Comparison of ENCODE assay signal across 8 mouse cellular contexts in genomic region chr6:53819761-53820485, GRCm38 (mm10). TPM values are rescaled to one million over a fixed set of nuclear protein-coding genes. Genes with fewer than 3 reads are reported as not detected.
A peak's percentile ranks its signal among the peaks of the same experiment; 100 is the strongest.
DNase-seq lines count a peak whose midpoint lies in the region; ATAC-seq and TF ChIP-seq lines count a peak whose summit lies in the region.

No protein-coding gene starts in this region.

- H3K4me3 ChIP-seq in embryonic facial prominence, embryonic 15.5 days (replicated peaks), result peak overlapping the region; percentile 63
- H3K4me3 ChIP-seq in hindbrain, embryonic 14.5 days (replicated peaks; ENCODE audit: low read length), result peak overlapping the region; percentile 51
- peak overlapping the region; percentile 41 for H3K4me3 ChIP-seq in liver, postnatal 0 days (ENCODE audit: low read depth, low read length)
- peak overlapping the region; percentile 49 for H3K4me3 ChIP-seq in neural tube, embryonic 14.5 days (ENCODE audit: low read depth, low read length)

- no peaks in the 10 kb centered on the region for H3K36me3 ChIP-seq in embryonic facial prominence, embryonic 15.5 days
- no peaks in the 10 kb centered on the region for H3K36me3 ChIP-seq in hindbrain, embryonic 14.5 days (replicated peaks; ENCODE audit: control insufficient read depth, insufficient read depth)
- no peaks in the 10 kb centered on the region for H3K36me3 ChIP-seq in liver, postnatal 0 days (replicated peaks; ENCODE audit: insufficient read depth, low read length)
- H3K36me3 ChIP-seq in neural tube, embryonic 14.5 days (ENCODE audit: control insufficient read depth, insufficient read depth, low read length), result no peaks in the 10 kb centered on the region

- peak overlapping the region; percentile 95 for H3K27ac ChIP-seq in embryonic facial prominence, embryonic 15.5 days (replicated peaks)
- peak overlapping the region; percentile 70 for H3K27ac ChIP-seq in hindbrain, embryonic 14.5 days
- H3K27ac ChIP-seq in liver, postnatal 0 days (ENCODE audit: low read depth), result no peak overlapping the region
- H3K27ac ChIP-seq in neural tube, embryonic 14.5 days (ENCODE audit: low read depth, low read length), result peak overlapping the region; percentile 67

- WGBS in embryonic facial prominence, embryonic 15.5 days, result under 1% methylated on average over 64 of the region's 64 CpGs
- 1% methylated on average over 64 of the region's 64 CpGs for WGBS in hindbrain, embryonic 14.5 days
- 2% methylated on average over 61 of the region's 64 CpGs for WGBS in liver, postnatal 0 days (ENCODE audit: insufficient replicate concordance)
- under 1% methylated on average over 64 of the region's 64 CpGs for WGBS in neural tube, embryonic 14.5 days

- no peak for TF ChIP-seq EP300 in liver, postnatal 0 days (IDR thresholded peaks at IDR 0.05; ENCODE audit: low read depth)

- no peaks in the 10 kb centered on the region for H3K9me3 ChIP-seq in embryonic facial prominence, embryonic 15.5 days (replicated peaks)
- H3K9me3 ChIP-seq in hindbrain, embryonic 14.5 days (ENCODE audit: control insufficient read depth, low read length), result no peaks in the 10 kb centered on the region
- H3K9me3 ChIP-seq in liver, postnatal 0 days (ENCODE audit: low read length), result no peaks in the 10 kb centered on the region
- no peaks in the 10 kb centered on the region for H3K9me3 ChIP-seq in neural tube, embryonic 14.5 days (ENCODE audit: control insufficient read depth, low read length)

- no peak for TF ChIP-seq CTCF in liver, postnatal 0 days (IDR thresholded peaks at IDR 0.05; ENCODE audit: low read depth)

- peak overlapping the region; percentile 91 for H3K4me2 ChIP-seq in embryonic facial prominence, embryonic 15.5 days (replicated peaks)
- peak overlapping the region; percentile 90 for H3K4me2 ChIP-seq in hindbrain, embryonic 14.5 days (replicated peaks)
- peak overlapping the region; percentile 68 for H3K4me2 ChIP-seq in liver, postnatal 0 days (ENCODE audit: low read depth, low read length)
- peak overlapping the region; percentile 92 for H3K4me2 ChIP-seq in neural tube, embryonic 14.5 days (ENCODE audit: low read depth, low read length)

- H3K27me3 ChIP-seq in embryonic facial prominence, embryonic 15.5 days, result peaks cover 10% of the 10 kb centered on the region; the same call in 1 of the 2 replicates
- H3K27me3 ChIP-seq in hindbrain, embryonic 14.5 days (ENCODE audit: control insufficient read depth, insufficient read depth, low read length), result peaks cover 65% of the 10 kb centered on the region
- peaks cover 72% of the 10 kb centered on the region for H3K27me3 ChIP-seq in liver, postnatal 0 days (ENCODE audit: insufficient read depth, low read length)
- H3K27me3 ChIP-seq in neural tube, embryonic 14.5 days (ENCODE audit: control insufficient read depth, insufficient read depth, low read length), result peaks cover 21% of the 10 kb centered on the region

- H3K4me1 ChIP-seq in embryonic facial prominence, embryonic 15.5 days, result peaks cover 47% of the 10 kb centered on the region
- peaks cover 35% of the 10 kb centered on the region; the same call in 1 of the 2 replicates for H3K4me1 ChIP-seq in hindbrain, embryonic 14.5 days (replicated peaks; ENCODE audit: control insufficient read depth, insufficient read depth, low read length)
- H3K4me1 ChIP-seq in liver, postnatal 0 days (ENCODE audit: insufficient read depth), result peaks cover 18% of the 10 kb centered on the region
- H3K4me1 ChIP-seq in neural tube, embryonic 14.5 days (ENCODE audit: control insufficient read depth, insufficient read depth, low read length), result peaks cover 27% of the 10 kb centered on the region

- ATAC-seq in embryonic facial prominence, embryonic 15.5 days (ENCODE audit: insufficient number of reproducible peaks, low FRiP score, low TSS enrichment, low read depth), result no peak
- no peak for ATAC-seq in hindbrain, embryonic 14.5 days (ENCODE audit: low FRiP score)
- ATAC-seq in liver, postnatal 0 days, result no peak
- 0 out of 2 replicates have a peak, but pooled peaks have one; percentile 18 for ATAC-seq in neural tube, embryonic 14.5 days (ENCODE audit: low read depth)

- DNase-seq in embryo, embryonic 10 days (ENCODE audit: low spot score), result peak; percentile 72
- DNase-seq in embryo, embryonic 9.5 days (ENCODE audit: extremely low spot score), result no peak
- peak; percentile 58 for DNase-seq in ES-CJ7 (ENCODE audit: low read depth, low spot score)
- peak; percentile 48 for DNase-seq in hindbrain, embryonic 14.5 days (ENCODE audit: low spot score)
- peak; percentile 19 for DNase-seq in liver, postnatal 0 days
- DNase-seq in thymus, adult 18-20 months, result no peak

- H3K9ac ChIP-seq in embryonic facial prominence, embryonic 15.5 days, result peak overlapping the region; percentile 62
- peak overlapping the region; percentile 63 for H3K9ac ChIP-seq in hindbrain, embryonic 14.5 days
- 0 out of 2 replicates have a peak overlapping the region, but pooled peaks have one; percentile 11 for H3K9ac ChIP-seq in liver, postnatal 0 days (replicated peaks)
- peak overlapping the region; percentile 51 for H3K9ac ChIP-seq in neural tube, embryonic 14.5 days (replicated peaks; ENCODE audit: low read depth, low read length)

RNA-seq across cellular contexts. Expression of gene Tril, which starts 0.7 kb away (rescaled TPM):
- polyA plus RNA-seq in embryonic facial prominence, embryonic 15.5 days (2015; fragmentation: Nextera tagmentation; extraction: Ambion mirVana), result 35.3 and 38.3 TPM in 2 replicates
- 14.3 and 16.2 TPM in 2 replicates for polyA plus RNA-seq in hindbrain, embryonic 14.5 days (2014; fragmentation: Nextera tagmentation; extraction: Ambion mirVana)
- 0.25 and 0.31 TPM in 2 replicates for polyA plus RNA-seq in liver, postnatal 0 days (2015; fragmentation: Nextera tagmentation; extraction: Ambion mirVana)
- 9.2 and 12.4 TPM in 2 replicates for polyA plus RNA-seq in neural tube, embryonic 14.5 days (2014; fragmentation: Nextera tagmentation; extraction: Ambion mirVana)

Comparison
In these comparisons a context has a peak if more than half of its experiments do, and no peak if none do; other contexts are left out.
1. DNase-seq: peak in embryo, embryonic 10 days (single experiment), ES-CJ7 (single experiment), hindbrain, embryonic 14.5 days (single experiment) and liver, postnatal 0 days (single experiment); none in embryo, embryonic 9.5 days (single experiment) and thymus, adult 18-20 months (0 of 2).
2. H3K9ac ChIP-seq: peak in every context shown above with its lines; median percentile 63 in hindbrain, embryonic 14.5 days; 62 in embryonic facial prominence, embryonic 15.5 days; 51 in neural tube, embryonic 14.5 days; 11 in liver, postnatal 0 days.
3. Peak in every context shown above with its lines, with median percentiles within 50 percentile points of each other: H3K4me2 ChIP-seq and H3K4me3 ChIP-seq.